Mouse (Mus musculus) neural tube, embryonic 13.5 days (tissue): ENCODE data around the gene Gxylt2. TPM values are rescaled to one million over a fixed set of nuclear protein-coding genes. Genes with fewer than 3 reads are reported as not detected.

Experiments
- ATAC-seq: fragments of 200-750 bp; cut with Nextera tagmentation; 2 replicates; pipeline ENCODE4 v1.8.0; 2017; ENCODE audit warnings: low read depth, mild to moderate bottlenecking, moderate TSS enrichment, moderate library complexity
- H3K27ac ChIP-seq: fragments of 300-500 bp; sonication (generic); replicated peaks from 2 replicates; pipeline ENCODE4 v1.5.1; 2015; ENCODE audit warnings: moderate library complexity, mild to moderate bottlenecking, inconsistent platforms
- H3K27me3 ChIP-seq: fragments of 300-500 bp; sonication (generic); 2 replicates; pipeline ENCODE4 v1.6.1; 2015; ENCODE audit warnings: mild to moderate bottlenecking, inconsistent platforms
- H3K36me3 ChIP-seq: fragments of 300-500 bp; sonication (generic); 2 replicates; pipeline ENCODE4 v1.6.1; 2015; ENCODE audit warnings: mild to moderate bottlenecking, inconsistent platforms
- H3K4me1 ChIP-seq: fragments of 300-500 bp; sonication (generic); replicated peaks from 2 replicates; pipeline ENCODE4 v1.6.1; 2015; ENCODE audit warnings: inconsistent platforms
- H3K4me2 ChIP-seq: fragments of 300-500 bp; sonication (generic); 2 replicates; pipeline ENCODE4 v1.6.1; 2015; ENCODE audit warnings: inconsistent platforms, mild to moderate bottlenecking, moderate library complexity
- H3K4me3 ChIP-seq: fragments of 300-500 bp; sonication (generic); 2 replicates; pipeline ENCODE4 v1.5.1; 2015; ENCODE audit warnings: mild to moderate bottlenecking, inconsistent platforms
- H3K9ac ChIP-seq: fragments of 300-500 bp; sonication (generic); 2 replicates; pipeline ENCODE4 v1.6.1; 2015; ENCODE audit warnings: moderate library complexity, mild to moderate bottlenecking, inconsistent platforms
- H3K9me3 ChIP-seq: fragments of 300-500 bp; sonication (generic); 2 replicates; pipeline ENCODE4 v1.6.1; 2016; ENCODE audit warnings: inconsistent platforms
- whole genome bisulfite sequencing: fragments of 180-500 bp; shearing (Covaris S2); methylation state at CpG from one replicate; pipeline ENCODE4 v1.1.7; 2015; 5-methylcytosine and 5-hydroxymethylcytosine counted together
- polyA plus RNA-seq: library from polyadenylated mRNA; unstranded; fragments of >200 nt; fragmentation: Nextera tagmentation; extraction: Ambion mirVana; gene quantifications from 2 replicates; pipeline ENCODE4 v1.2.1, GENCODE M21; 2015

Gxylt2 gene
- polyA plus RNA-seq, 1 experiment from 2014 or later = 2.1 TPM

- Histone ChIP-seq H3K4me1 (peaks cover 38% of the 10 kb centered on the region), H3K27ac (peak within 1 kb of the TSS; percentile 90), H3K4me3 (peak within 1 kb of the TSS; percentile 84), H3K36me3 (peaks cover 31% of the 10 kb centered on the region), H3K9me3 (no peaks in the 10 kb centered on the region), H3K27me3 (no peaks in the 10 kb centered on the region), H3K4me2 (peak within 1 kb of the TSS; percentile 62), H3K9ac (peak within 1 kb of the TSS; percentile 91)
- peak; percentile 96 for ATAC-seq
- under 1% methylated on average over 37 of the region's 50 CpGs for WGBS
These were observed 128.8 kb downstream of the Gxylt2 start, which contains the start of gene Ppp4r2 for GRCm38 (mm10) chr6:100833355-100833754. Ppp4r2 (plus strand) TSS chr6:100833622.

- H3K9me3 ChIP-seq = no peaks in the 10 kb centered on the region
- H3K4me1 ChIP-seq = peaks cover 40% of the 10 kb centered on the region
- H3K4me2 ChIP-seq = peak overlapping the region; percentile 62
- peak overlapping the region; percentile 91 for H3K9ac ChIP-seq
- peak overlapping the region; percentile 84 for H3K4me3 ChIP-seq
- peaks cover 36% of the 10 kb centered on the region for H3K36me3 ChIP-seq
- under 1% methylated on average over 53 of the region's 72 CpGs for WGBS
- H3K27me3 ChIP-seq = no peaks in the 10 kb centered on the region
- H3K27ac ChIP-seq = peak overlapping the region; percentile 90
- ATAC-seq = peak; percentile 94
These were observed 129.4 kb downstream of the Gxylt2 start for GRCm38 (mm10) chr6:100833811-100834481.

GRCm38 (mm10) chr6:100834489-100835160, 130.1 kb downstream of the Gxylt2 start:
- no peak overlapping the region for H3K27ac ChIP-seq
- H3K4me2 ChIP-seq = peak overlapping the region; percentile 62
- ATAC-seq = no peak
- H3K9me3 ChIP-seq = no peaks in the 10 kb centered on the region
- peak overlapping the region; percentile 91 for H3K9ac ChIP-seq
- peaks cover 40% of the 10 kb centered on the region for H3K4me1 ChIP-seq
- H3K4me3 ChIP-seq = peak overlapping the region; percentile 84
- H3K27me3 ChIP-seq = no peaks in the 10 kb centered on the region
- 43% methylated on average over 9 of the region's 9 CpGs for WGBS
- peaks cover 41% of the 10 kb centered on the region for H3K36me3 ChIP-seq

- WGBS = 95% methylated on average over 4 of the region's 4 CpGs
- no peak for ATAC-seq
- Histone ChIP-seq H3K9me3 (no peaks in the 10 kb centered on the region), H3K36me3 (peaks cover 58% of the 10 kb centered on the region), H3K4me1 (no peaks in the 10 kb centered on the region), H3K9ac (no peak overlapping the region), H3K27me3 (no peaks in the 10 kb centered on the region), H3K4me2 (no peak overlapping the region), H3K27ac (no peak overlapping the region), H3K4me3 (no peak overlapping the region)
These were observed 140.5 kb downstream of the Gxylt2 start for GRCm38 (mm10) chr6:100845058-100845457.

- WGBS = 92% methylated on average over 5 of the region's 5 CpGs
- Histone ChIP-seq H3K4me1 (no peaks in the 10 kb centered on the region), H3K36me3 (peaks cover 45% of the 10 kb centered on the region), H3K27me3 (no peaks in the 10 kb centered on the region), H3K27ac (no peak overlapping the region), H3K9ac (no peak overlapping the region), H3K4me2 (no peak overlapping the region), H3K4me3 (no peak overlapping the region), H3K9me3 (no peaks in the 10 kb centered on the region)
- ATAC-seq = no peak
These were observed 142.7 kb downstream of the Gxylt2 start for GRCm38 (mm10) chr6:100847264-100847663.

GRCm38 (mm10) chr6:100848682-100849375, 144.3 kb downstream of the Gxylt2 start:
- Histone ChIP-seq H3K4me2 (no peak overlapping the region), H3K9ac (no peak overlapping the region), H3K36me3 (peaks cover 31% of the 10 kb centered on the region), H3K27ac (no peak overlapping the region), H3K9me3 (no peaks in the 10 kb centered on the region), H3K27me3 (no peaks in the 10 kb centered on the region), H3K4me1 (no peaks in the 10 kb centered on the region), H3K4me3 (no peak overlapping the region)
- ATAC-seq = no peak
- 94% methylated on average over 9 of the region's 9 CpGs for WGBS

- Histone ChIP-seq H3K4me1 (no peaks in the 10 kb centered on the region), H3K27ac (no peak overlapping the region), H3K4me2 (no peak overlapping the region), H3K27me3 (no peaks in the 10 kb centered on the region), H3K9ac (no peak overlapping the region), H3K9me3 (no peaks in the 10 kb centered on the region), H3K4me3 (no peak overlapping the region), H3K36me3 (peaks cover 34% of the 10 kb centered on the region; the same call in 1 of the 2 replicates)
- ATAC-seq = no peak
- 93% methylated on average over 9 of the region's 9 CpGs for WGBS
These were observed 146.1 kb downstream of the Gxylt2 start for GRCm38 (mm10) chr6:100850671-100851081.

GRCm38 (mm10) chr6:100851083-100851482, 146.5 kb downstream of the Gxylt2 start:
- Histone ChIP-seq H3K4me1 (no peaks in the 10 kb centered on the region), H3K9ac (no peak overlapping the region), H3K27me3 (no peaks in the 10 kb centered on the region), H3K4me2 (no peak overlapping the region), H3K4me3 (no peak overlapping the region), H3K36me3 (peaks cover 36% of the 10 kb centered on the region; the same call in 1 of the 2 replicates), H3K9me3 (no peaks in the 10 kb centered on the region), H3K27ac (no peak overlapping the region)
- 91% methylated on average over 5 of the region's 5 CpGs for WGBS
- no peak for ATAC-seq

Other genes starting within 250 kb of the Gxylt2 start
- gene Shq1, start 33.6 kb upstream of the Gxylt2 start, polyA plus RNA-seq = 9.4 and 9.8 TPM in 2 replicates
- gene Ppp4r2, start 128.9 kb downstream of the Gxylt2 start, polyA plus RNA-seq = 17.2 and 21.2 TPM in 2 replicates